Mouse (Mus musculus): ENCODE data around the gene Rasgef1b.

GRCm38 (mm10) chr5:99398472-99399070 lies 330.3 kb downstream of the Rasgef1b start:
- TF ChIP-seq CTCF (IDR thresholded peaks at IDR 0.05; ENCODE audit: control insufficient read depth, insufficient read depth, low read length) = no peak
- TF ChIP-seq POLR2A (IDR thresholded peaks at IDR 0.05; ENCODE audit: borderline replicate concordance, control insufficient read depth, low read depth, low read length) = no peak
